ENCODE assay signal across 22 mouse cellular contexts in the genomic region with DNA sequence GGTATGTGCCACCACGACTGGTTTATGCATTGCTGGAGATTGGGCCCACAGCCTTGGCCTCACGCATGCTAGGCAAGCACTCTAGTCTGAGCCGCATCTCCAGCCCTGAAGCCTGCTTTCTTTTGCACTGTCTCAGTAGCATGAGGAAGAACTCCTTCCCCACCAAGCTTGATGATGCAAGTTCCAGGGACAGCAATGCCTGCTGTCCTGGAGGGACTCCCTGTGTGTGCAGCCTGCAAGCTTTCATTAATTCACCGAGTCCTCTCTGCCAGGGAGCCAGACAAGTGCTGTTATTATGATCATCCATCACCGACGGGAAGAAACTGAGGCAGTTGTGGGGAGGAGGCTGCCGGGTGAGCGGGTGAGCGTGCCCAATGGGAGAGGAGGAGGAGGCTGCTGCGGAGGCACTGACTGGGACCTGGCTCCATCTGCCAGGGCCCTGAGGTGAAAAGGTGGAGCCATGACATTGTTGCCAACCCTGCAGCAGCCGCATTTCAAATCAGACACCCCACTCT. TPM values are rescaled to one million over a fixed set of nuclear protein-coding genes. Genes with fewer than 3 reads are reported as not detected.
"Had no signal": no experiment of that assay in that cellular context is flagged by ENCODE, and none has a peak within 500 bp of the region (broad histone marks: within the 10 kb centered on the region; RNA-seq: fewer than 3 reads in every experiment).

No protein-coding gene starts in this region.

- H3K4me1 ChIP-seq: limb, embryonic 15.5 days had no signal

- H3K27ac ChIP-seq: limb, embryonic 12.5 days; limb, embryonic 15.5 days; liver, embryonic 14.5 days; macrophage; midbrain, embryonic 15.5 days; stomach, postnatal 0 days had no signal

- H3K27me3 ChIP-seq: limb, embryonic 15.5 days; midbrain, embryonic 15.5 days had no signal

- H3K9ac ChIP-seq: limb, embryonic 12.5 days; limb, embryonic 15.5 days; liver, embryonic 14.5 days; liver, postnatal 0 days; lung, embryonic 14.5 days; midbrain, embryonic 15.5 days had no signal

- H3K4me2 ChIP-seq: limb, embryonic 12.5 days; limb, embryonic 15.5 days; liver, embryonic 11.5 days; lung, embryonic 14.5 days; midbrain, embryonic 15.5 days had no signal

- H3K36me3 ChIP-seq: limb, embryonic 12.5 days; limb, embryonic 15.5 days; midbrain, embryonic 15.5 days had no signal

- ATAC-seq: intestine, embryonic 16.5 days; liver, postnatal 0 days; lung, postnatal 0 days; midbrain, embryonic 15.5 days had no signal

- H3K4me3 ChIP-seq: limb, embryonic 12.5 days; limb, embryonic 15.5 days; midbrain, embryonic 15.5 days; myocyte had no signal

- DNase-seq: kidney, adult 18-20 months; kidney, adult 9 months; kidney, postnatal 14 days; kidney, postnatal 4 days; left cerebral cortex, postnatal 4 days; liver, postnatal 0 days; lung, embryonic 14.5 days; right cerebral cortex, adult 18-20 months; right cerebral cortex, postnatal 14 days; right cerebral cortex, postnatal 4 days; thymus, adult 2 months; thymus, postnatal 25 days had no signal

- H3K9me3 ChIP-seq: limb, embryonic 12.5 days; limb, embryonic 15.5 days; midbrain, embryonic 15.5 days had no signal

RNA-seq across cellular contexts. Expression of a gene that starts 14.1 kb away (rescaled TPM):
- polyA plus RNA-seq: macrophage had no signal
